Mouse (Mus musculus): ENCODE measurements around the gene Idi2. TPM values are rescaled to one million over a fixed set of nuclear protein-coding genes. Genes with fewer than 3 reads are reported as not detected.
"Not testable (repeated sequence)": the region's sequence is repeated elsewhere in the genome, so short reads cannot be mapped to it uniquely, and the experiment has no call there.

Gene Idi2
- polyA plus RNA-seq, 1 experiment from 2014 or later = not detected

DNA sequence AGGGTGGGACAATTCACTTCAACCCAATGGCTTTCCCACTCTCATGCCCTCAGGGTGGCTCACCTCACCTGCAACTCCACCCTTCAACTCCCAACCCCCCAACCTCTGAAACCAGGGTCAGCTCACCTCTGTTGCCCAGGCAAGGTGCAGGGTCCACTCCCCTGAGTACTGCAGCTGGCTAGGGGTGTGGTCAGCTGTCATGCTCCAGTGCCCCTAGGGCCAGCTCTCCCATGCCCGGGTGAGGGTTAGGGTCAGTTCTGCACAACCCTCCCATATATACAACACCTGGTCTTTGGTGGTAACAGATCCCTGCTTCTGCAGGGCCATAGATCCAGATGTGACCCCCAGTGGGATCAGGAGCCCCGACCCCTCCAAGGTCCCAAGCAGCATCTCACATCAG lies 2.5 kb downstream of the Idi2 start:
- not testable (repeated sequence) for H3K4me3 ChIP-seq (ENCODE audit: low read depth, low read length); H3K27me3 ChIP-seq (replicated peaks; ENCODE audit: control insufficient read depth, insufficient read depth, low read length); H3K36me3 ChIP-seq (ENCODE audit: control insufficient read depth, insufficient read depth, low read length); DNase-seq (ENCODE audit: low spot score); H3K9ac ChIP-seq (ENCODE audit: low read length); H3K9me3 ChIP-seq (ENCODE audit: control insufficient read depth, low read length); ATAC-seq (replicated peaks; ENCODE audit: low FRiP score, low TSS enrichment, low read depth); H3K4me1 ChIP-seq (replicated peaks; ENCODE audit: control insufficient read depth, insufficient read depth, low read length); H3K4me2 ChIP-seq (ENCODE audit: low read length); H3K27ac ChIP-seq (ENCODE audit: low read depth)
- WGBS = 76% methylated on average over 2 of the region's 2 CpGs

DNA sequence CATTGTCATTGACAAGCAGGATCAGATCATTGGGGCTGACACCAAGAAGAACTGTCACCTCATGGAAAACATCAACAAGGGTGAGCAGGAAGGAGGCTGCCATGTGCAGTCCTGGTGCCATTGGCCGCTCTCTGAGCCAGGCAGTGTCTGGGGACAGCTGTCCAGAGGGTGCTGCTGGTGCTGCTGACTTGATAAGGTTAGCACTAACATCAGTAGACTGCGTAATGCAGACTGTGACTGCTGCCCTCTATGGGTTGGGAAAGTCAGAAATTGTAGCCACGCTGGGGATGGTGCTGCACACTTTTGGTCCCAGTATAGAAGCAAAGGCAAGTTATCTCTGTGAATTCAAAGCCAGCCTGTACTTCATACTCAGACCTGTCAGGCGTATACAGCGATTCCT lies 4.2 kb downstream of the Idi2 start:
- H3K4me2 ChIP-seq (ENCODE audit: low read length); DNase-seq (ENCODE audit: low spot score); H3K9me3 ChIP-seq (ENCODE audit: control insufficient read depth, low read length); H3K9ac ChIP-seq (ENCODE audit: low read length); H3K4me1 ChIP-seq (replicated peaks; ENCODE audit: control insufficient read depth, insufficient read depth, low read length); H3K36me3 ChIP-seq (ENCODE audit: control insufficient read depth, insufficient read depth, low read length); ATAC-seq (replicated peaks; ENCODE audit: low FRiP score, low TSS enrichment, low read depth); H3K4me3 ChIP-seq (ENCODE audit: low read depth, low read length); H3K27ac ChIP-seq (ENCODE audit: low read depth); H3K27me3 ChIP-seq (replicated peaks; ENCODE audit: control insufficient read depth, insufficient read depth, low read length): not testable (repeated sequence)
- no CpG with 5 or more reads among the region's 5 CpGs for WGBS

DNA sequence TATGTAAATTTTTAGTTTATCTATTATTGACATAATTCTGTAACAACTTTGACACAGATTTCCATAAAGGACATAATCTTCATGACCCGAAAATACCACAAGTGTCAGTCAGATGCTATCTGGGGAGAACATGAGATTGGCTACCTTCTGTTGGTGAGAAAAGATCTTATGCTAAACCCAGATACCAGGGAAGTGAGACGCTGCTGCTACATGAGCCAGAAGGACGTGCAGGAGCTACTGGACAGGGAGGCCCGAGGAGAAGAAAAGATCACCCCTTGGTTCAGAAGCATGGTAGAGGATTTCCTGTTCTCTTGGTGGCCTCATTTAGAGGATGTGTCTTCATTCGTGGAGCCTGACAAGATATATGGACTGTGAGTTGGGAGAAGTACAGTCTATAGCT lies 6.4 kb downstream of the Idi2 start:
- H3K36me3 ChIP-seq (ENCODE audit: control insufficient read depth, insufficient read depth, low read length); H3K9ac ChIP-seq (ENCODE audit: low read length); H3K4me3 ChIP-seq (ENCODE audit: low read depth, low read length); H3K9me3 ChIP-seq (ENCODE audit: control insufficient read depth, low read length); H3K27me3 ChIP-seq (replicated peaks; ENCODE audit: control insufficient read depth, insufficient read depth, low read length); H3K4me2 ChIP-seq (ENCODE audit: low read length); DNase-seq (ENCODE audit: low spot score); H3K27ac ChIP-seq (ENCODE audit: low read depth); H3K4me1 ChIP-seq (replicated peaks; ENCODE audit: control insufficient read depth, insufficient read depth, low read length); ATAC-seq (replicated peaks; ENCODE audit: low FRiP score, low TSS enrichment, low read depth): not testable (repeated sequence)
- WGBS = 33% methylated on average over 1 of the region's 5 CpGs

- H3K36me3 ChIP-seq (ENCODE audit: control insufficient read depth, insufficient read depth, low read length); H3K4me1 ChIP-seq (replicated peaks; ENCODE audit: control insufficient read depth, insufficient read depth, low read length); H3K4me2 ChIP-seq (ENCODE audit: low read length); H3K4me3 ChIP-seq (ENCODE audit: low read depth, low read length); H3K27me3 ChIP-seq (replicated peaks; ENCODE audit: control insufficient read depth, insufficient read depth, low read length); ATAC-seq (replicated peaks; ENCODE audit: low FRiP score, low TSS enrichment, low read depth); DNase-seq (ENCODE audit: low spot score); H3K9ac ChIP-seq (ENCODE audit: low read length); H3K27ac ChIP-seq (ENCODE audit: low read depth); H3K9me3 ChIP-seq (ENCODE audit: control insufficient read depth, low read length): not testable (repeated sequence)
- 86% methylated on average over 5 of the region's 6 CpGs for WGBS
Measured at GRCm38 (mm10) chr13:8959554-8959953, 6.9 kb downstream of the Idi2 start.

DNA sequence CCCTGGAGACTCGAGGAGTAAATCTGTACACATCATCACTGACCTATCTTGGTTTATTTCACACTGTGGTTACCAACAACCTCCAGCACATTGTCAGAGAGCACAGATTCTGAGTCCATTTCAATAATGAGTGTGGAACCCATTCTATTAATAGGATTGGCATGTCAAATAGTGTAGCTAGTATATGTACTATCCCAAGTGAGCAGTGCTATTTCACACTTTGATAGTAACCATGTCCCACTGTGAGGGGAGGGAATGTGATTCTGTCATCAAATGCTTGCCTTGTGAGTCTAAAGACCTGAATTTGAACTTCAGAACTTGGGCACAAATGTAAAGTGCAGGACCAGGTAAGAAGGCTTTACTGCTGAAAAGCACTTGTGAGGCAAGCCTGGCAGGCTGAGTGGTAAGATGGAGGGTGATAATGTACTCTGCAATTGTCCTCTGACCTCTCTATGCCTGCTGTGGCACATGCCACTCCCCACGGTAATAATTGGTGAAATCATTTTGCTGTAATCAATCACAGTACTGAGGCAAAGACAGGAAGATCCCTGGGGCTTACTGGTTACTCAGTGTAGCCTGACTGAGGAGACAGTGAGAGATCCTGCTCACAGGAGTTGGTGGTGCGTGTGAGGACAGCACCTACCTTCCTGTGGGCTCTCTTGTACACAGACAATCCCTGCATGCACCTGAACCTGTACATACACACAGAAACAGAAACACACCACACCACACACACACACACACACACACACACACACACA lies 8.6 kb downstream of the Idi2 start:
- WGBS = 53% methylated on average over 3 of the region's 3 CpGs
- not testable (repeated sequence) for ATAC-seq (replicated peaks; ENCODE audit: low FRiP score, low TSS enrichment, low read depth); H3K4me2 ChIP-seq (ENCODE audit: low read length)

DNA sequence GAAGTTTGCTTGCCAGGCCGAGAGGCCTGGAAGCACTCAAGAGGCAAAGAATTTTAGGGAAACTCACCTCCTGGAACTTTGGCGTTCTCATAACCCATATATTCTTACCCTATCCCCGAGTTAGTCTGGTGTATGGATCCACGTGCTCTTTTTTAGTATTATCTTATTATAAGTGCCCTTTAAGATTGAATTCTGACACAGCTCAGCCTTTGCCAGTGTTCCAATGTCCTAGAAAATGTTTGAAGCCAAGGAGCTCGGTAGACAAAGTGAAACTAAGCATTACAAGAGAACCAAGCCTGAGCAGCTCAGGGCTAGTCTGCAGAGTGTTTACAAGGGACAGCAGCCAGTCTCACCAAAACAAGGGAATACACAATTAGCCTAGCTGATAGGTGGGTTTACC lies 9.6 kb downstream of the Idi2 start:
- not testable (repeated sequence) for H3K4me3 ChIP-seq (ENCODE audit: low read depth, low read length); H3K27me3 ChIP-seq (replicated peaks; ENCODE audit: control insufficient read depth, insufficient read depth, low read length); DNase-seq (ENCODE audit: low spot score); H3K4me1 ChIP-seq (replicated peaks; ENCODE audit: control insufficient read depth, insufficient read depth, low read length); H3K4me2 ChIP-seq (ENCODE audit: low read length); ATAC-seq (replicated peaks; ENCODE audit: low FRiP score, low TSS enrichment, low read depth); H3K9me3 ChIP-seq (ENCODE audit: control insufficient read depth, low read length); H3K9ac ChIP-seq (ENCODE audit: low read length); H3K27ac ChIP-seq (ENCODE audit: low read depth); H3K36me3 ChIP-seq (ENCODE audit: control insufficient read depth, insufficient read depth, low read length)
- WGBS = 27% methylated on average over 5 of the region's 5 CpGs

More for the DNA sequence above, 8.6 kb downstream of the Idi2 start:
- H3K4me3 ChIP-seq (ENCODE audit: low read depth, low read length); H3K27me3 ChIP-seq (replicated peaks; ENCODE audit: control insufficient read depth, insufficient read depth, low read length); H3K9me3 ChIP-seq (ENCODE audit: control insufficient read depth, low read length); H3K9ac ChIP-seq (ENCODE audit: low read length); H3K27ac ChIP-seq (ENCODE audit: low read depth); DNase-seq (ENCODE audit: low spot score); H3K36me3 ChIP-seq (ENCODE audit: control insufficient read depth, insufficient read depth, low read length); H3K4me1 ChIP-seq (replicated peaks; ENCODE audit: control insufficient read depth, insufficient read depth, low read length): not testable (repeated sequence)

DNA sequence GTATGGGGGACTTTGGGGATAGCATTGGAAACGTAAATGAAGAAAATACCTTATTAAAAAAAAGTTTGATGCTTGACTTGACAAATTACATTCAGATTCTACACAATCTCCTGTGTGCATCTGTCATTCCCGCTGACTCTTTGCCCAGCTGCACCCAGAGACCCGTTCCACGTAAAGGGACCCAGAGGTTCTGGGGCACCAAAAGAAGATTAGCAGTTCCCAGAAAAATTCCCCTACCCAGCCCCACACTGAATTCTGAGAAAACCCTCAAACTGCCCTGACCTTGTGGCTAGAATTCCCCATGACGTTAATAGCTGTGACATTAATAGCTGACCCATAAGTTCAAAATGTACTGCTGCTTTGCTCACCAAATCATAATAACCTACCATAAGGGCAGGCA lies 12.6 kb downstream of the Idi2 start:
- H3K27me3 ChIP-seq (replicated peaks; ENCODE audit: control insufficient read depth, insufficient read depth, low read length) = no peaks in the 10 kb centered on the region
- no peak overlapping the region for H3K4me2 ChIP-seq (ENCODE audit: low read length)
- ATAC-seq (replicated peaks; ENCODE audit: low FRiP score, low TSS enrichment, low read depth) (no peak), DNase-seq (ENCODE audit: low spot score) (no peak)
- H3K27ac ChIP-seq (ENCODE audit: low read depth) = no peak overlapping the region
- H3K9me3 ChIP-seq (ENCODE audit: control insufficient read depth, low read length) = no peaks in the 10 kb centered on the region
- H3K9ac ChIP-seq (ENCODE audit: low read length) = no peak overlapping the region
- H3K4me3 ChIP-seq (ENCODE audit: low read depth, low read length) = no peak overlapping the region
- peaks cover 19% of the 10 kb centered on the region for H3K36me3 ChIP-seq (ENCODE audit: control insufficient read depth, insufficient read depth, low read length)
- 93% methylated on average over 5 of the region's 5 CpGs for WGBS
- no peaks in the 10 kb centered on the region for H3K4me1 ChIP-seq (replicated peaks; ENCODE audit: control insufficient read depth, insufficient read depth, low read length)

GRCm38 (mm10) chr13:8967742-8968141 lies 15.1 kb downstream of the Idi2 start:
- no peak for ATAC-seq (replicated peaks; ENCODE audit: low FRiP score, low TSS enrichment, low read depth)
- Histone ChIP-seq H3K4me2 (ENCODE audit: low read length) (no peak overlapping the region), H3K9me3 (ENCODE audit: control insufficient read depth, low read length) (no peaks in the 10 kb centered on the region), H3K36me3 (ENCODE audit: control insufficient read depth, insufficient read depth, low read length) (peaks cover 37% of the 10 kb centered on the region), H3K9ac (ENCODE audit: low read length) (no peak overlapping the region), H3K4me3 (ENCODE audit: low read depth, low read length) (no peak overlapping the region), H3K27ac (ENCODE audit: low read depth) (no peak overlapping the region), H3K27me3 (replicated peaks; ENCODE audit: control insufficient read depth, insufficient read depth, low read length) (no peaks in the 10 kb centered on the region), H3K4me1 (replicated peaks; ENCODE audit: control insufficient read depth, insufficient read depth, low read length) (no peaks in the 10 kb centered on the region)
- WGBS = 93% methylated on average over 8 of the region's 8 CpGs
- DNase-seq (ENCODE audit: low spot score) = no peak

DNA sequence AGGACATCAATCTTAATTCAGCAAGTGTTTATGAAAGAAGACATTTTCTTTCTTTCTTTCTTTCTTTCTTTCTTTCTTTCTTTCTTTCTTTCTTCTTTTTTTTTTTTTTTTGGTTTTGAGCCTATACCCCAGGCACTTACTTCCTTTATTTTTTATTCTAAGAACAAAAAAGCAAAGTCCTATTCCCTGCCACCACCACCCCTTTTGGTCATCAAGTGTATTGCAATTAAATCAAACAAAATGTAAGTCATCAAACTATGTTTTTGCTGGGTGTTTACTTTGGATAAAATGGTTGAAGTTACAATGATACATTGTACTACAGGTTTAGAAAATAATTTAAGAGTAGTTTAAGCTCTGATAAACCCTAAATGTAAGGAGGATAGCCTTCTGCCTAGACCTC lies 19.7 kb downstream of the Idi2 start:
- Histone ChIP-seq H3K27ac (ENCODE audit: low read depth) (no peak overlapping the region), H3K9ac (ENCODE audit: low read length) (no peak overlapping the region), H3K27me3 (replicated peaks; ENCODE audit: control insufficient read depth, insufficient read depth, low read length) (no peaks in the 10 kb centered on the region), H3K4me3 (ENCODE audit: low read depth, low read length) (no peak overlapping the region), H3K4me1 (replicated peaks; ENCODE audit: control insufficient read depth, insufficient read depth, low read length) (no peaks in the 10 kb centered on the region), H3K36me3 (ENCODE audit: control insufficient read depth, insufficient read depth, low read length) (peaks cover 83% of the 10 kb centered on the region), H3K4me2 (ENCODE audit: low read length) (no peak overlapping the region), H3K9me3 (ENCODE audit: control insufficient read depth, low read length) (no peaks in the 10 kb centered on the region)
- no peak for DNase-seq (ENCODE audit: low spot score)
- no peak for ATAC-seq (replicated peaks; ENCODE audit: low FRiP score, low TSS enrichment, low read depth)

Data from intestine, embryonic 14.5 days (tissue).